Mouse (Mus musculus) kidney, embryonic 15.5 days (tissue): ENCODE data around the gene Ptpre. TPM values are rescaled to one million over a fixed set of nuclear protein-coding genes. Genes with fewer than 3 reads are reported as not detected.

Source experiments
- ATAC-seq: fragments of 200-750 bp; cut with Nextera tagmentation; replicated peaks from 2 replicates; pipeline ENCODE4 v1.8.0; 2017; ENCODE audit warnings: moderate TSS enrichment; ENCODE audit not compliant: low FRiP score
- H3K27ac ChIP-seq: fragments of 300-500 bp; sonication (generic); 2 replicates; pipeline ENCODE4 v1.5.1; 2015; ENCODE audit warnings: mild to moderate bottlenecking, inconsistent platforms
- H3K27me3 ChIP-seq: fragments of 300-500 bp; sonication (generic); 2 replicates; pipeline ENCODE4 v1.6.1; 2015; ENCODE audit warnings: inconsistent platforms
- H3K36me3 ChIP-seq: fragments of 300-500 bp; sonication (generic); 2 replicates; pipeline ENCODE4 v1.6.1; 2015; ENCODE audit warnings: inconsistent platforms
- H3K4me1 ChIP-seq: fragments of 300-500 bp; sonication (generic); 2 replicates; pipeline ENCODE4 v1.6.1; 2015; ENCODE audit warnings: inconsistent platforms
- H3K4me2 ChIP-seq: fragments of 300-500 bp; sonication (generic); 2 replicates; pipeline ENCODE4 v1.6.1; 2015; ENCODE audit warnings: moderate library complexity, mild to moderate bottlenecking, inconsistent platforms
- H3K4me3 ChIP-seq: fragments of 300-500 bp; sonication (generic); replicated peaks from 2 replicates; pipeline ENCODE4 v1.5.1; 2015; ENCODE audit warnings: mild to moderate bottlenecking, inconsistent platforms
- H3K9ac ChIP-seq: fragments of 300-500 bp; sonication (generic); 2 replicates; pipeline ENCODE4 v1.6.1; 2015; ENCODE audit warnings: mild to moderate bottlenecking, inconsistent platforms
- H3K9me3 ChIP-seq: fragments of 300-500 bp; sonication (generic); replicated peaks from 2 replicates; pipeline ENCODE4 v1.6.1; 2016; ENCODE audit warnings: inconsistent platforms
- WGBS: fragments of 180-500 bp; shearing (Covaris S2); methylation state at CpG from one replicate; pipeline ENCODE4 v1.1.7; 2015; ENCODE audit warnings: mixed read lengths; 5-methylcytosine and 5-hydroxymethylcytosine counted together
- polyA plus RNA-seq: library from polyadenylated mRNA; unstranded; fragments of >200 nt; fragmentation: Nextera tagmentation; extraction: Ambion mirVana; gene quantifications from 2 replicates; pipeline ENCODE4 v1.2.1, GENCODE M21; 2015

Ptpre gene
- polyA plus RNA-seq, 1 experiment from 2014 or later: 1.6 TPM

DNA sequence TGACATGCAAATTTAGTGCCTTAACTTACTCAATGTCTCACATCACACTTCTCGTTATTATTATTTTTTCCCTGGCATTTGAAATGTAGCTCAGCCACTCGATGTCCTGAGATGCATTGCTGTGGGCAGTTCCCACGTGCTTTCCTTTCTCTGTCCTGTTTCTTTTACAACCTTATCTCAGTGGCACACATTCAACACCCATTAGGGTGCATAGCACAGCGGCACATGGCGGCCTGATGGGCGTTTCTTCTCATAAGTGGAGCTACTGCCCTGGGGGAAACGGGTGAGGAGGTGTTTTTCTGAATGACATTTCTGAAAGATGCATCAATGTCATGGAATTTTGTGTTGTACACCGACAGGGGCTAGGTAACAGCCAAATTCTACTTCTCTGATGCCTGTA is 64.3 kb downstream of the Ptpre start:
- 70% methylated on average over 8 of the region's 8 CpGs for WGBS
- no peaks in the 10 kb centered on the region for H3K36me3 ChIP-seq

GRCm38 (mm10) chr7:135602265-135602664 is 65.0 kb downstream of the Ptpre start:
- ATAC-seq: no peak
- 88% methylated on average over 6 of the region's 6 CpGs for WGBS
- H3K27me3 ChIP-seq: no peaks in the 10 kb centered on the region

More for the DNA sequence above, 64.3 kb downstream of the Ptpre start:
- Histone ChIP-seq H3K9me3 (no peaks in the 10 kb centered on the region), H3K9ac (no peak overlapping the region), H3K4me1 (peaks cover 27% of the 10 kb centered on the region), H3K4me2 (no peak overlapping the region), H3K27ac (no peak overlapping the region), H3K4me3 (no peak overlapping the region), H3K27me3 (no peaks in the 10 kb centered on the region)
- ATAC-seq: no peak

DNA sequence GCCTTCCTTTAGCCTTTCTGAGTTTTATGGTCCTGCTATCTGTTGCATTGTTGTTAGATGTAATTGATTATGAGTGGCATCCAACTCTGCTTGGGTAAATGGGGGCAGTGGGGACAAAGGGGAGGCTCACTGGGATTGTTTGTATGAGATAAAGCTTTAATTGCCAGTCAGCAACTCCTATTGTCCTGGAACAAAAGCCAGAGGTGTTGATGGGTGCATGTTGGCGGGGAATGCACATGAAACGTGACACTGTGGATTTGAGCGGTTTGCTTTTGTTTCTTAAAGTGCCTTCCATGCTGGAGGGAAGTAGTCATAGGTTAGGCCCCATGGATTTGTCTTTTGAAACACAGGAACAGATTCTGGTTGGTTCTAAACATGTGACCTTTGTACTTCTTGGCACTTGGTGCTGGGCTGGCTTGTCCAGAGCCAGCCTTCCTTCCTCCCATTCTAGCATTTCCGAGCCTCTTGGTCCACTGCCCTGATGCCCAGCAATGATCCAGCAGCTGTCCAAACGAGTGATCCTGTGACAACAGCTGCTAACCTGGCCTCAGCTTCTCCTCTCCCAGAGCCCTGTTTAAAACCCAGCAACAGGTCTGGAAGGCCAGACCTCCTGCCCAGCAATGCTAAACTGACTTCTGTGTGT is 65.7 kb downstream of the Ptpre start:
- Histone ChIP-seq H3K4me3 (no peak overlapping the region), H3K9me3 (no peaks in the 10 kb centered on the region), H3K4me2 (no peak overlapping the region), H3K36me3 (no peaks in the 10 kb centered on the region), H3K9ac (no peak overlapping the region), H3K27ac (no peak overlapping the region), H3K27me3 (no peaks in the 10 kb centered on the region), H3K4me1 (peaks cover 13% of the 10 kb centered on the region)
- WGBS: 52% methylated on average over 5 of the region's 5 CpGs
- ATAC-seq: no peak

More at GRCm38 (mm10) chr7:135602265-135602664, 65.0 kb downstream of the Ptpre start:
- peaks cover 20% of the 10 kb centered on the region for H3K4me1 ChIP-seq
- H3K36me3 ChIP-seq: no peaks in the 10 kb centered on the region
- no peaks in the 10 kb centered on the region for H3K9me3 ChIP-seq
- H3K27ac ChIP-seq: no peak overlapping the region
- H3K4me3 ChIP-seq: no peak overlapping the region
- H3K4me2 ChIP-seq: no peak overlapping the region
- no peak overlapping the region for H3K9ac ChIP-seq

GRCm38 (mm10) chr7:135605002-135605803 is 67.9 kb downstream of the Ptpre start:
- Histone ChIP-seq H3K9ac (no peak overlapping the region), H3K36me3 (no peaks in the 10 kb centered on the region), H3K4me1 (peaks cover 17% of the 10 kb centered on the region), H3K4me3 (no peak overlapping the region), H3K4me2 (no peak overlapping the region; the same call in 1 of the 2 replicates), H3K27me3 (no peaks in the 10 kb centered on the region), H3K27ac (peak overlapping the region; percentile 60), H3K9me3 (no peaks in the 10 kb centered on the region)
- WGBS: 44% methylated on average over 15 of the region's 15 CpGs
- no peak; the same call in 1 of the 2 replicates for ATAC-seq

DNA sequence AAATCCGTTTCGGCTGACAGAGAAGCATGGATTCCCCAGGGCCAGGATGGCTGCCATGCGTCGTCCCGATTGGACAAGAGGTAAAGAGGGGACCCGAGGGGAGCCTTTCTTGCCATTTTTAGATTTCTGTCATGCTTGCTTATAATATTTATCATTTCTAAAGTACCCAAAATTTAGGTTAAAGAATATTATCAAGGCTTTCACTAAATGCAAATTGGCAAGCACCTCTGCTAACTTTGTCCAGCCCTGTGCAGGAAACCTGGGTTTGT is 68.5 kb downstream of the Ptpre start:
- peaks cover 21% of the 10 kb centered on the region for H3K4me1 ChIP-seq
- H3K4me3 ChIP-seq: no peak overlapping the region
- no peak overlapping the region for H3K9ac ChIP-seq
- no peaks in the 10 kb centered on the region for H3K9me3 ChIP-seq
- H3K27ac ChIP-seq: peak overlapping the region; percentile 60
- 81% methylated on average over 6 of the region's 6 CpGs for WGBS
- no peaks in the 10 kb centered on the region for H3K36me3 ChIP-seq
- H3K27me3 ChIP-seq: no peaks in the 10 kb centered on the region
- H3K4me2 ChIP-seq: no peak overlapping the region
- ATAC-seq: no peak

DNA sequence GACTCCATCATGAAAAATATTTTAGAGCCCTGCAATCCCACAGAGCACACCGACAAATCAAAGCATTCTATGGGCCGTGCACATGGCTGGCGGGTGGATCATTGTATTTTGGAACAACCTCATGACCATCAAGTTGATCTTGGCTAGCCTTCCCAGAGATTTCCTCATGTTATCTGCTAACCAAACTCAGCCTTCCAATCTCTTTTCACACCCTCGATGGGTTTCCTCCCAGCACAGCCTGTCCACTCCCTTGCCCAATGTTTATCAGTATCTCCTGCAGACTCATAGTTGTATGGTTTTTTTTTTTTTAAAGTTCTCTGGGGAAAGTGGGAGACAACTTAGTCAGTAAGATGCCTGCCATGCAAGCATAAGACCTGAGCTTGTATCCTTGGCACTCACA is 70.9 kb downstream of the Ptpre start:
- Histone ChIP-seq H3K9me3 (no peaks in the 10 kb centered on the region), H3K4me3 (no peak overlapping the region), H3K4me1 (peaks cover 30% of the 10 kb centered on the region), H3K27ac (no peak overlapping the region), H3K9ac (no peak overlapping the region), H3K27me3 (no peaks in the 10 kb centered on the region), H3K4me2 (no peak overlapping the region), H3K36me3 (no peaks in the 10 kb centered on the region)
- 88% methylated on average over 4 of the region's 4 CpGs for WGBS
- ATAC-seq: no peak

- no peaks in the 10 kb centered on the region for H3K36me3 ChIP-seq
- ATAC-seq: no peak
- H3K4me1 ChIP-seq: peaks cover 32% of the 10 kb centered on the region
- 42% methylated on average over 3 of the region's 3 CpGs for WGBS
- no peak overlapping the region for H3K4me2 ChIP-seq
- H3K9me3 ChIP-seq: no peaks in the 10 kb centered on the region
- H3K4me3 ChIP-seq: no peak overlapping the region
- no peak overlapping the region for H3K9ac ChIP-seq
- no peak overlapping the region for H3K27ac ChIP-seq
- H3K27me3 ChIP-seq: no peaks in the 10 kb centered on the region
Measured at GRCm38 (mm10) chr7:135609028-135609427, 71.7 kb downstream of the Ptpre start.

- Histone ChIP-seq H3K4me2 (0 out of 2 replicates have a peak overlapping the region, but pooled peaks have one; percentile 10), H3K36me3 (no peaks in the 10 kb centered on the region), H3K27me3 (no peaks in the 10 kb centered on the region), H3K9me3 (no peaks in the 10 kb centered on the region), H3K4me1 (peaks cover 32% of the 10 kb centered on the region), H3K27ac (peak overlapping the region; percentile 56), H3K4me3 (no peak overlapping the region), H3K9ac (no peak overlapping the region)
- 0 out of 2 replicates have a peak, but pooled peaks have one; percentile 49 for ATAC-seq
- WGBS: 40% methylated on average over 7 of the region's 7 CpGs
Measured at GRCm38 (mm10) chr7:135609655-135610054, 72.4 kb downstream of the Ptpre start.

DNA sequence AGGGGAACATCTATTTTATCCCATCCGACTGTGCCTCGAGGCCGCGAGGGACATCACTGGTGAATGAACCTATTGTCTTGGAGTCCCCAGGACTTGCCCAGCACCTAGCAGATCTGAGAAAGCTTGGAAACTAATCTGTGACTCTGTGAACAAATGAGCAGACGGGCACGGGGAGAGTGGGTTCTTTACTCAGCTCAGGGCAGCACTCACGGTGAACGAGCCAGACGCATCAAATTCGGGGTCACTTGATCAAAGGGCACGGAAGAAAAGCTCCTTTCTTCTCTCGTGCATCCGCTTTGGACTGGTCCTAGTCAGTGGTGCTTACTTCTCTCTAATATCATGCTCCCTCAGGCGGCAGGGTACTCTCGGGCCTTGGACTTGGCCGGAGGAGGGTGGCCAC is 75.0 kb downstream of the Ptpre start:
- Histone ChIP-seq H3K9ac (no peak overlapping the region), H3K9me3 (no peaks in the 10 kb centered on the region), H3K27me3 (no peaks in the 10 kb centered on the region), H3K4me3 (no peak overlapping the region), H3K4me2 (no peak overlapping the region), H3K4me1 (peaks cover 28% of the 10 kb centered on the region), H3K27ac (no peak overlapping the region), H3K36me3 (no peaks in the 10 kb centered on the region)
- ATAC-seq: no peak
- 62% methylated on average over 16 of the region's 16 CpGs for WGBS

DNA sequence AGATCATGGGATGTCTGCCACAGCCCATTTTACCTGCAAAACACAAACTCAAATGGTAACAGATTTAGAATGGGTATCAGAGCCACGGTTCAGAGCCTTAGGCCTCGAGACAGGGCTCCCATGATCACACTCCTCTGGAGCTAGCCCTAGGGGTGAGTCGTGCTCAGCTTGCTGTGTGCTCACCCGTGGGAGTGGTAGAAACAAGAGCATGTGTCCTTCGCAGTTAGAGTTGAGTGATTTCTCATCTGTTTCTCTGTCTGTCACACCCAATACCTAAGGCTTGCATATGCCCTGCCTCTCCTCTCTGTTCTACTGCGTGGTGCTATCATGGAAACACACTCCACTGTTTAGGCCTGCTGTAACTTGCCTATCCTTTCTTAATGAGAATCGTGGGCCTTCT is 75.5 kb downstream of the Ptpre start:
- no peaks in the 10 kb centered on the region for H3K9me3 ChIP-seq
- no peaks in the 10 kb centered on the region for H3K27me3 ChIP-seq
- ATAC-seq: 0 out of 2 replicates have a peak, but pooled peaks have one; percentile 12
- no peak overlapping the region for H3K4me2 ChIP-seq
- H3K36me3 ChIP-seq: no peaks in the 10 kb centered on the region
- peaks cover 28% of the 10 kb centered on the region for H3K4me1 ChIP-seq
- 54% methylated on average over 7 of the region's 7 CpGs for WGBS
- no peak overlapping the region for H3K4me3 ChIP-seq
- H3K9ac ChIP-seq: no peak overlapping the region
- H3K27ac ChIP-seq: no peak overlapping the region

DNA sequence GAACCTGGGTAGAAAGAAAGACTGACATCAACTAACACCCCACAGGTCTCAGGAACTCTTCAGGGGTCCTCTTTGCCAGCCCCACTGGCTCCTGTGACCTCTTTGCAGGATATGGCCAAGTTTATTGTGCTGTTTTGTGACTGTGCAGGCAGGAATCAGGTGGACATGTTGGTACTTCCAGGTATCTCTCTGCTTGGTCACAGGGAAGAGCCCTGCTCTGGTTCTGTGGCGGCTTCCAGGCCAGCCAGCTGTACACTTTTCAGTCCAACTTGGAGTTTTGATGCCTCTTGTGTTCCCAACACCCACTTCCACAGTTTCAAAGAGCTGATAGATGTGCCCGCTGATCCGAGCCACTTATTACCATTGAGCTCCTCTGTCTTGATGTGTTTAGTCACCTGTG is 76.1 kb downstream of the Ptpre start:
- 79% methylated on average over 3 of the region's 3 CpGs for WGBS

DNA sequence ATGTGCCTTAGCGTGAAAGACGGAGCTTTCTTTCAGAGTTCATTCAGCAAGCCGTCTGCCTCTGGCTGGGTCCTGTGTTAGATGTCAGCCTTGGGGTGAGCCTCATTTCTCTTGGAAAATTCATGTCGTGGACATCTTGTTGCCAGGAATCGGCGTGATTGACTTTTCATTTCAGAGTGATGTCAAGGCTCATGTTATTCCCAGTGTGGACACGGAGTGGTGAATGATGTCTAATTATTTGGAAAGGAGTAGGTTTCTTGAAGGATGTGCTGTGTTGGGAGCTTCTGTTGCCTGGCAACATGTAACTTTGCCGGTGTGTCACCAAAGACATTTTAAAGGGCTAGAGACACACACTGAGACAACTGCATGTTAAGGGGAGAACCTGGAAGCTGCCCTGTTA is 77.6 kb downstream of the Ptpre start:
- no peak overlapping the region for H3K4me3 ChIP-seq
- no peak for ATAC-seq
- WGBS: 86% methylated on average over 8 of the region's 8 CpGs

More for the DNA sequence above, 76.1 kb downstream of the Ptpre start:
- Histone ChIP-seq H3K4me1 (peaks cover 28% of the 10 kb centered on the region), H3K27ac (no peak overlapping the region), H3K9ac (no peak overlapping the region), H3K27me3 (no peaks in the 10 kb centered on the region), H3K4me3 (no peak overlapping the region), H3K9me3 (no peaks in the 10 kb centered on the region), H3K4me2 (no peak overlapping the region), H3K36me3 (no peaks in the 10 kb centered on the region)
- no peak for ATAC-seq

More for the DNA sequence above, 77.6 kb downstream of the Ptpre start:
- H3K27me3 ChIP-seq: no peaks in the 10 kb centered on the region
- peaks cover 19% of the 10 kb centered on the region for H3K4me1 ChIP-seq
- no peaks in the 10 kb centered on the region for H3K9me3 ChIP-seq
- no peak overlapping the region for H3K27ac ChIP-seq
- H3K4me2 ChIP-seq: no peak overlapping the region
- H3K36me3 ChIP-seq: no peaks in the 10 kb centered on the region
- no peak overlapping the region for H3K9ac ChIP-seq
